Mouse (Mus musculus) right cerebral cortex, postnatal 10 days (tissue): ENCODE data around the gene Igf2bp2.

ENCODE experiments used
- DNase-seq, 2 experiments: peaks; one replicate each; pipeline ENCODE4 v3.0.0; 2021; ENCODE audit warnings: low spot score in 2 of 2

Igf2bp2 gene

DNA sequence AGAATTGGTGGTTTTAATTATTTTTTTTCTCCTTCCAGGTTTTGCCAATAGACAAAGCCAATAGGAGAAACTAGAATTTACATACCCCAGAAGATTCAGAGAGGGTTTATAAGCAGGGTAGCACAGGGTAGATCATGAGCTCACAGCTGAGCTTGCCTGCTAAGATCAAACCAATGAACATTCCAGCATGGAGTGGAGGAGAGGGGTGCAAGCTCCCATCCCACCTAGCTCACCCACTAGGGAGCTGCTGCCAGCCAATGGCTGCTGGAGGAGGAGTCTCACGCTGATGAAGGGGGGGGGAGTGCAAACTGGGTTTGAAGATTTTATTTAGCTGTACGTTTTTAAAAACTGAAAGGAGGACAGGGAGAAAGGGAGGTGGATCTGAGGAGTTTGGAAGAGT lies 14.0 kb downstream of the Igf2bp2 start:
- no peak for DNase-seq

DNA sequence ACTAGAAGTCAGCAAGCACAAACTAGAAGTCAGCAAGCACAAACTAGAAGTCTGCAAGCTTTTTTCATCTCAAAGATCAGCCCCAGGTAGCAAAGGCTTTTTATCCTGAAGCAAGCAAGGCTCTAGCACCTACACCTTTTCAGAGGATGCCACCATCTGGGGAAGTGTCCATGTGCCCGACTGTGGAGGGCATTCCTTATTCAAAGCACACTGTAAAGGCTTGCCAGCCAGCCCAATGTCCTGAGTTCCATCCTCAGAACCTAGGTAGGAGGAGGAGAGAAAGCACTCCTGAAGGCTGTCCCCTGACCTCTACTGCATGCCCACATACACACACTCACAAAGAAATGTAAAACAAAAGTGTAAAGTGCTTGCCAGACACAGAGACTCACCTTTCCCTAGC lies 16.0 kb downstream of the Igf2bp2 start:
- no peak for DNase-seq

DNA sequence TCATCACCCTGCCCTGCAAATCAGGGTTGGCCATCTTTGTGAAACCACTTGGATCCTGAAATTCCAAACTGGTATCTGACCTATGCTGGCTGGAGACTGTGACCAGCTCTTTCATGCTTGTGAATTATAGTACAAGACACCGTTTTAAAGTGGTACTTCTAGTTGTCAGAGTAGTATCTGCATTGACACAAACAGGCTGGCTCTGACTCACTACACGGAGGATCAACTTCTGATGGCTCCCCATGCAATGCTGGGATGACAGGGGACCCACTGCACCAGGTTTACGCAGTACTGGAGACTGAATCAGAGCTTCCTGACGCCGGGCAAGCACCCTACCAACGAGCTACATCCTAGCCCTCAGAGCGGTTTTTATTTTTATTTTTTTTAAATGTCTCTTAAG lies 17.0 kb downstream of the Igf2bp2 start:
- DNase-seq: no peak

DNA sequence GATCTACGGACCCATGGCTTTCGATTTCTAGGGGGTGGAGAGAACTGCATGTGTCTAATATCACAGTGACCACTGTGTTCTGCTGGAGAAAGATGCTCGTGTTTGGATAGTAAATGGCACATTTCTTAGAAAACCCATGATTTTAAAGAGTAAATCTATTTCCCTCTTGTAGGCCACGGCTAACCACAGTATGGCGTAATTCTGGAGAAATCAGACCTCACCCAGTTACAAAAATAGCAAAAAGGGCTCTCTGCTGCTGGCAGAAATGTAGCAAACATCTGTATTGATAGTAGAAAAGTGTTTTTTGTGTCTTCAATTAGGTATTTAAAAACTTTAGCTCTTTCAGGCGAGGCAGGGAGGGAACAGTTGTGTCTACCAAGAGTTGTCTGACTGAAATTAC lies 18.6 kb downstream of the Igf2bp2 start:
- no peak for DNase-seq

DNA sequence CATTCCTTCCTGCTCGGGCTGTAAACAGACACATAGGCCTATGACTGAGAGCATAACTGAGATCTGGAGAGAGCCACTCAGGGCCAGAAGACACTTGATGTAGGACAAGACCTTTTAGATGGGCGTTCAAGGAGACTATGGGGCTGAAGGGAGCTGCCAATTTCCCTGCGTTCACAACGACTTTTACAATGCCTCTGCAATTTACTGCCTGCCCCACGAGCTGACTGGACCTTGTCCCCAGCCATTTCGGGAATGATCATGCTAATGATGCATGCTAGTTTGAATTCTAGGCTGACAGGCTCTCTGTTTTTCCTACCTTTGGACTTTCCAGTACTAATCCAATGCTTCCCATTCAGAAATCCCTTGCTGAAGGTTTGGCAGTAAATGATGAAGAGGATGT lies 22.2 kb downstream of the Igf2bp2 start:
- no peak for DNase-seq

DNA sequence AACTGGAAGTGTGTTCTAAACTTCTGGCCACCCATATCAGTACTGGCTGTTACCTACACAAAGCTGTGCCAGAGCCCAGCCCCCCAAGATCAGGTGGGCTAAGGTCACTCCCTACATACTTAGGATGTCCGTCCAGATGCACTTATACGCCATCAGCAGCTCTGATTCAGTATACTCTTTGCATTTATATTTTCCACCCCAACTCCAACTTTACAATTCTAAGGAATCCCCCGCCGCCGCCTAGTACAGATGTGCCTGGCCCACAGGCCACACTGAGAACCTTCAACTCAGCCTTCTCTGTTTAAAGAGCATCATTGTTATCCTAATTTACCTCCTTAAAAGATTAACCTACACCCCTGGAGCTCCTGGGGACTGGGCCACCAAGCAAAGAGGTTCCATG lies 23.3 kb downstream of the Igf2bp2 start:
- DNase-seq: no peak

DNA sequence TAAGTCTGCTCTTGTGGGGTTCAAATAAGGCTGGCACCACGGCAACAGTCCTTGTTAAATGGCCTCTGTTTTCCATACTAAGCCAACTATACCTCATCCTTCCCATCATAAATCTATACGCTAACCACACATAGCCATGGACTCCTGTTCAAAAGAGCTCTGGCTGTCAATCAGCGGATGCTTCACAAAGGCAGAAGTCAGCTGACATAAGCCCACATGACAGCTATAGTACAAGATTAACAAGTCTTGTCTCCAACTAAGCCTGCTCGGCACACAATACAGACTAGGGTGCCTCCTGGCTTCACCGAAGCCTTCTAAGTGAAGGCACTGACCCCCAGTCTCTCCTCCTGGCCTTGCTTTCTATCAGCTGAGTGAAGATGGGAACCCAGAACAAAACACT lies 26.9 kb downstream of the Igf2bp2 start:
- no peak for DNase-seq

DNA sequence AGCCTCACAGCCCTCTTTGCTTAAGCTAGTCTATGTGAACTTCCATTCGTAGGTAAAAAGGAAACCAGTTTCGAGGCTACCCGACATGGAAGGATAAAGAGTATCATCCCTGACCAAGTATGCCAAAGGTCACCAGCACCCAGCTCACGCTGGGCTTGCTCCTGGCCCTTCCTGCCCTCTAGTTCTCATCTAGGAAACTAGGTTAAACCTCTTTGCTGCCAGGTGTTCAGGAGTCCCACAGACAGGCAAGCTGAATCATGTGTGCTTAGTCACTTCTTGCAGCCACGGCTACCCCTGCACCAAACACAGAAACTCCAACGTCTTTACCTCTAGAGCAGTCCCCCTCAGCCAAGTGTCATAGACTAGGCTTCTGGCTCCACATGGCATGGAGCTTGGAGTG lies 31.8 kb downstream of the Igf2bp2 start:
- DNase-seq: no peak

DNA sequence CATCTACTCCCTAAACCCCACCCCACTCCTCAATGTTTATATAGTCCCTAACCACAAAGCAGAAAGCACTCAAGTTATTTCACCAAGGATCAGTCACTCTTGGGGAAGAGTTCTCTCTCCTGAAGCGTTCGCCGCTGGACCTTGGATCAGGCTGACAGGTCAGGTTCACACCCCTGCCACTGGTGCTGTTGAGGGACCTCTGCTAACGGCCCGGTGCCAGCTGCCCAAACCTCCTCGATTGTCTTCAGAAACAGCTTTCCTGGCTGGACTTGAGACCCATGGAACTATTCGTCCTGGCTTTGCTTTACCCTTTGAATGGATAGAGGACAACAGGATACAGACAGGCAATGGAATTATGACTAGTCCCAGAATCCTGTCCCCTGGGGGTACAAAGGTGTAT lies 33.6 kb downstream of the Igf2bp2 start:
- no peak for DNase-seq

DNA sequence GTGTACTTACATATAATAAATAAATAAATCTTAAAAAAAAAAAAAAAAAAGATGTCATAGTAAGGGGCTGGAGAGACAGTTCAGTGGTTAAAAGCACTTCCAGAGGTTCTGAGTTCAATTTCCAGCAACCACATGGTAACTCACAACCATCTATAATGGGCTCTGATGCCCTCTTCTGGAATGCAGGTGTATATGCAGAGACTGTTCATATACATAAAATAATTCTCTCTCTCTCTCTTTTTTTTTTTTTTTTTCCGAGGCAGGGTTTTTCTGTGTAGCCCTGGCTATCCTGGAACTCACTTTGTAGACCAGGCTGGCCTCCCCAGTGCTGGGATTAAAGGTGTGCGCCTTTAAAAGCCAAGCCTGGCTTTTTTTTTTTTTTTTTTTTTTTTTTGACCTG lies 34.5 kb downstream of the Igf2bp2 start:
- DNase-seq: no peak

DNA sequence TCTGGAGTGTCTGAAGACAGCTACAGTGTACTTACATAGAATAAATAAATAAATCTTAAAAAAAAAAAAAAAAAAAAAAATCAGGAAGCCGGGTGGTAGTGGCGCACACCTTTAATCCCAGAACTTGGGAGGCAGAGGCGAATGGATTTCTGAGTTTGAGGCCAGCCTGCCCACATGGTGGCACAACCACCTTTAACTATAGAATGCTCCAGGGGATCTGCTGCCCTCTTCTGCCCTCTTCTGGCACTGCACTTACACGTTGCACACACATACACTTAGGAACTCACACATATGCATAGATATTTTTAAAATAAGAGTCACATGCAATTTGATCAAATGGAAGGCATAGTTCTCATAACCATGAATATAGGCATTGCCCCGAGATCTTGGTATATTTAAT lies 35.3 kb downstream of the Igf2bp2 start:
- DNase-seq: no peak

DNA sequence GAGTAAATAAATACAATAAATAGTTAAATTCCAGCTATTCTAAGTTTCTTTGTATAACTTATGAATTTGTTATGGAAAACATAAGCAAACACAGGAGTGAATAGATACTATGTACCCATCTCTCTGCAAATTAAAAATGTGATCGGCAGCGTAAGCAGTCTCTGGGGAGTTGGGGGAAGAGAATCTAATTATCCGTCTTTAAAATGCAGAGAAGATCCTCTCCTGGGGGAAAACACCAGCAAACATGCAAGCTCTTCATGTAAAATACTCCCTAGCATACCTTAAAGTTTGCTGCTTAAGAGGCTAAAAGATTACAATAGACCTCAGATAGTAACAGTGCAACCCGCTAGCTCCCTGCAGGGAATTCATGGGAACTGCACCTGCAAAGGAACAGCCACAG lies 36.2 kb downstream of the Igf2bp2 start:
- no peak for DNase-seq

DNA sequence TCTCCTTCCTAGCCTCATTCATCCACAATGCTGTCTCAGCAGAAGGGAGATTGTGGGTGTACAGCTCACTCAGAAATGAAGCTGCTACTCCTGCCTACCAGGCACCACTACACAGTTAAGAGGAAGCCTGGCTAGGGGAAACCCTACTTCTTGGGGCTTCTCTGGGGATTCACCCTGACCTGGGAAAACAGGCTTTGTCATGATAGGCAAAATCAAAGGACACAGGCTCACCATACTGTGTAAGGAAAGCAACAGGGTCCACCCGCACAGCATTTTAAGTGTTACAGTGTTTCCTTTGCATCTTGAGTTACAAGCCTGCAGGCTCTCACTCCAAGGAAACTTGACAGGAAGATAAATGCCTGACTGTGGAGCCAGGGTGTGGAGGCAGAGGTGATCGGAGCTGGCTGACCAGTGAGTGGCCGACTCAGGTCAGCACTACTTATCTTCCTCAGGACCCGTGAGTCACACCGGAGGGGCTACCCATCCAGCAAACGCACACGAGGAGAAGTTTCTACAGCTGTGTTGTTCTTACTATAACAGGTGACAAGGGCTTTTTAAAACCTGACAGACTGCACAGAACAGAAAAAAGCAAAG lies 38.7 kb downstream of the Igf2bp2 start:
- DNase-seq: no peak

DNA sequence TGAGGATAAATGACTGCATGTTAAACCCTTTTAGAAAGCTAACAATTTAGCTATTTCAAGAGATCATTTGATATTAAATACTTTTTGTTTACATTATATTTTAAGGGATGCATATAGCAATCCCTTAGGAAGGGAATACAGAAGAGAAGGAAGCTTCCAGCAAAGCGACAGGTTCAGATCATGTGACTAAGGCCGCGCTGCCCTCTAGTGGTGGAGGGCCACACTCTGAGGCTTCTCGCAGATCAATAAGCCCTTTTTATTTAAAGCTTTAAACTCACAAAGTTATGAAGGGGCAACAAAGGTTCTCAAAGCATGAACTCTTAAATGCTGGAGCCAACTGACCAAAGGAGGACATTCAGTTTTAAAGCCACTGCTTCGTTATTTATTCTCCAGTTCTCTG lies 39.4 kb downstream of the Igf2bp2 start:
- peak; percentile 37 to 70 for DNase-seq

DNA sequence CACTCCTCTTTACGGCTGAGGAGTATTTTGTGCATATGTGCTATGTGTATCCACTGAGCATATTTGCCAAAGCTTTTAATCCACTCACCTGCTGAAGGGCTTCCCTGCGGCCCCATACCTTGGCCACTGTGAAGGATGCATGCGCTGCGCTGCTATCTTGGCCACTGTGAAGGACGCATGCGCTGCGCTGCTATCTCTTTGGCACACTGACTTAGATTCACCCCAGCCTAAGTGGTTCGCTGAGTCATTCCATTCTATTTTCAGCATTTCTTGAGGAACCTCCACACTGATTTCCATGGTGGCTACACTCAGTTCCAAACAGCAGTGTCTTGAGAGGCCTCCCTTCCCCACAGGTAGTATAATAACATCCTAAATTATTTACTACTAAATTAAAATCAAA lies 42.0 kb downstream of the Igf2bp2 start:
- peak; percentile 31 to 33 for DNase-seq

DNA sequence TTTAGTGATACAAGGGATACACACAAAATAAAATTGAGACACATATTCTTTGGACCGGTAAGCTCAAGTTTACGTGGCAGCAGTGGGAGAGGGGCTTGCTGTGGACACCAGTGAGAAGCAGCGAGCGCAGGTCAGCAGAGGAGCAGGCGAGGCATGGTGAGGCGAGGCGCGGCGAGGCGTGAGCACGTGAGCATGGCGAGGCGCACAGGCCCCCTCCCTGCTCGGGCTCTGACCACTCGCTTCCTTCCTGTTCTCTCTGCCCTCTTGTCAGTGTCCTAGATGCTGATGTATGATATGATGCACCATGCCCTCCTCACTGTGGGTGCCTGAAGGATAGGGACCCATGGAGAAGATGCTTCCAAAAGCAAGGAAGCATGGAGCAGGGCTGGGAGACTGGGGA lies 43.6 kb downstream of the Igf2bp2 start:
- DNase-seq: peak; percentile 41 to 44

DNA sequence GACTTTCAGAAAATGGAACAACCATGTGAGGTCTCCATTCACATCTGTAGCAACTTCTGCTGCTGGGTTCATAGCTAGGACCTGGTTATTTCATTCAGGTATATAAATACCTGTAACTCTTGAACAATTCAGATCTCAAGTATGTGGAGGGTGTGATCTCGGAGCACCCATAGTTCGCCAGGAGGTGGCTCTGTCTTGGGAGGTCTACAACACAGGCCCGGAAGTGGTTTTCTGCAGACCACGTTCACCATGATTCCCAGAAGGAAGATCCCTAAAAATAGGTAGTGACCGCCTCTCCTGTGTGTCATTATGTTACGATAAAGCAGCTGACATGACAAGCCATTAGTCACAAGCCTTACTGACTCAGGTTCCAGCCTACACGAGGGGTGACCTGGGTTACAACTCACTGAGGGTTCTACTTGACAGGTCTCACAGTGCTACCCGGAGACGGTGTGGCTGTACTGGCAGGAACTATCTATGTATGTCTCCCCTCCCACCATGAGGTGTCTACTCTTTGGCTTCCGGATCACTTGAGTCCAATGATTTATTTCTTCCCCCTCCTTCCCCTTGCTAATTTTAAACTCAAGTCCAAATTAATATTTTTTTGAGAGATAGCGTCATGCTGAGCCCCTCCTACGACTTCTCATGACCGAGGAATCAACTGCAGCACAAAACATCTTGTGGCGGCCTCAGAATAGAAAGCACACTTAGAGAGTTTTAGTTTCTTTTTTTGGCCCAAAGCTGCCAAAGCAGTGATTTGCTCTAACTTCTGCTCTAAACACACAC lies 44.2 kb downstream of the Igf2bp2 start:
- peak in 1 of 2 experiments; percentile 65 for DNase-seq

DNA sequence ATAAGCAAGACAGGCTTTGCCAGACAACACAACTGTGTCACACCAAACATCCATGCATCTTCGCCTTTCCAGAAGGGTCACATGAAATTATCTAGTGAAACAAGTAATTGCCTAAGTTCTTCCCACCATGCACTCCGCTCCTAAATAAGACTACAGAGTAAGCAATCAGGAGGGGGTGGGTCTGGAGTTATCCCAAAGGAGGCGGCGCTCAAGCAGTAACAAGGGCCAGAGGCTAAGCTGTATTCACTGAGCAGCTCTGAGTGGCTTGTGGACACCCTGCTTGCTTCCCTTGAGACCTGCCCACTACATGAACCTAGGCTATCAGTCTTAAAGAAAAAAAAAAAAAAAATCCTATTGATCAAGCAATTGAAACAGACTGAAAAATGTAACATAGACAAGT lies 44.9 kb downstream of the Igf2bp2 start:
- no peak for DNase-seq

DNA sequence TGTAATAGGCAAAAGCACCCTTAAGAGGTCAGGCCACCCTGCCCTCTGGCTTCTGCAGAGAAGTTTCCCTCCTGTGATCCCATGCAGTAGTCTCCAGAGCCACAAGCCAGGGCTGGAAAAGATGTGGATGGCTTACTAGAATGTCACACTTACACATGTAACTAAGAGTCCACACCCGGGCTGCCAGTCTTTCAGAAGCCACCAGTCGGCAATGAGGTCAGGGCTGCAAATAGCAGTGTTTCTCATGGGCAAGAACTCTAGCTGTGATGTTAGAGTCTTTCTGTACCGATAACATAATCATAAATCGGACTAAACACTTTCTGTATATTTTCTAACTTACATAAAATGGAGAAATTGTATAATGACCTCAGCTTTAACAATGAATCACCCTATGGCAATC lies 46.4 kb downstream of the Igf2bp2 start:
- DNase-seq: no peak

DNA sequence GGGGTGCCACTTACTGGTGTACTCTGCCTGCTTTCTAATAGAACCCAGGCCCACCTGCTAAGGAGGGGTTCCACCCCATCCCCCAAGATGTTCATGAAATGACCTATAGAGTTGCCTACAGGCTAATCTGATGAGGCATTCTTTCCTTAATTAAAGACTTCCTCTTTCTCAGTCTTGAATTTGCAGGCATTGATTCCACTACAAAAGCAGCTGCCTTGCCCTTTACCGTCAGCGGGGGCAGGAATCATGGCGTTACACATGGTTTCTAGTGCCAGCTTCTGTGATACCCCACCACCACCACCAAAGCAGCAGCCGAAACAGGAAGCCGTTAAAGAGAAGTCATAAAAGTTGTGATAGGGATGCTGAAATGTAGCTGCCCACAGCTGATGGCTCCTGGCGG lies 47.0 kb downstream of the Igf2bp2 start:
- no peak for DNase-seq

DNA sequence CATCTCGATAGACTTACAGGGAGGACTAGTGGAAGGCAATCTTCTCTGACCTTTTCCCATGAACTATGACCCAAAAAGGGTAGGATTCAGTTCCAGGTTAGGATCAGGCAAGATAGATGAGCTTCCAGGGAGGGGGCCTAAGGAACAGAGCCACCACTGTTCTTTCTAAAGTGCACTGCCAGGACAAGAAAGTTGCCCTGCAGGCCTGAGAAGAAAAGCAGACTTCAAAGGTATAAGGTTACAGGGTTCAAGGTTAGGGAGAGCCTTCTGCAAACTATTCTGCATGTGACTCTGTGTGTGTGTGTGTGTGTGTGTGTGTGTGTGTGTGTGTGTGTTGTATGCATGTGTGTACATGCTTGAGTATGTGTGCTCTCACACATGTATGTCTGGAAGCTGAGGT lies 53.1 kb downstream of the Igf2bp2 start:
- DNase-seq: no peak

DNA sequence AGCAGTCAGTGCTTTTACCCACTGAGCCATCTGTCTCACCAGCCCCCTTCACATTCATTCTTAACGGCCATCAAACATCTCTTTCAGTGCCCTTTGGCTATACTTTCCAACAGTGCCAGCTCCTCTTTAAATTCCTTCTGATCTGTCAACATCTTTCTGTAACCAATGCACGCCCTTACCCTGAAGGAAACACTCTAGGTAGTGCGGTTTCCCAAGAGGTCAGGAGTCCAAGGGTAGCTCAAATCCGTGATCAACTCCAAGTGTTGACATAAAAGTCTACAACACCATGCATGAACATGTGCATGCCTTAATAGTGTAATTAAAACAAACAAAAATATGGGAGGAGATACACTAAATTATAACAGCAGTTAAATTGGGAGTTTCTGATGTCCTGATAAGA lies 53.9 kb downstream of the Igf2bp2 start:
- DNase-seq: no peak

DNA sequence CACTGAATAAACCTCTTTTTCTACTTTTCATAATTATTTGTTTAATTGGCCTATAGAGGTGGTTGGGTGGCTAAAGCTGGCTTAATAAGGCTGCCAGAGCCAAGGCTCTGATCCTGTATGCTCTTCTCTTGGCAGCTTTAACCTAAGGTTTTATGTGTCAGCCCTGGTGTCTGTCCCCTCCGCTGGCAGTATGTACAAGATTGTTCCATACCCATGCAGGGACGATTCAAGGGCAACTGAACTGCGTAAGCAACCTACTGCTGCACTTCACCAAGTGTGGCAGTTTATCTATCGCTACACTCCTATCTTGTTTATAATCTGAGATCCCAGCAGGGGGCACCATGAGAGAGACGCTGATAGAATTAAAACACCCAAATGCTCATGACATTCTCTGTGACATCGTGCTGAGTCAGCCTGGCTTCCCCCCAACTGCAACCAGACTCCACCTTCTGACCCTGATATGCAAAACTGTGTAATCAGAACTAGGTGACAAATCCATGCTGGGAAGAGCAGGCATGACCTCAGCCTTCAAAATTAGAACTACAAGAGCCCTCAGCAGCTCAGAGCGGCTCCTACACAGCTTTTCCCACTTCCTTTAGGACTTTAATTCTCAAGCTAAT lies 55.1 kb downstream of the Igf2bp2 start:
- peak; percentile 52 to 61 for DNase-seq
